Mouse (Mus musculus) spleen, embryonic (tissue): ENCODE measurements around the gene Dnajc6.

ENCODE experiments used
- CTCF ChIA-PET: fragments of 350-600 bp; sonication (Branson Sonifier 250); formaldehyde crosslinking; loops from one replicate; lab custom pipeline; 2022; lab: Charles Lee

The Dnajc6 gene

DNA sequence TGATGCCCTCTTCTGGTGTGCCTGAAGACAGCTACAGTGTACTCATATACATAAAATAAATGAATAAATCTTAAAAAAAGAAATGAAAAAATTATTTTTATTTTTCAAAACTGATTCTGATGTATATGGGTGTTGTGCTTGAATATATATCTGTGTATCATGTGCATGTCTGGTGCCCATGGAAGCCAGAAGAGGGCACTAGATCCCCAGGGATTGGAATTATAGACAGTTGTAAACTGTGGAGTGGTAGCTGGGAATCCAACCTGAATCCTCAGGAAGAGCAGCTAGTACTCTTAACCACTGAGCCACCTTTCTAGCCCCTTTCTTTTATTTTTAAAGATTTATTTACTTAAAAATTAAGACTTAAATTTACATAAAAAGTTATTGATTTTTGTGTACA lies 9.9 kb downstream of the Dnajc6 start:
- CTCF ChIA-PET: no interaction called here

DNA sequence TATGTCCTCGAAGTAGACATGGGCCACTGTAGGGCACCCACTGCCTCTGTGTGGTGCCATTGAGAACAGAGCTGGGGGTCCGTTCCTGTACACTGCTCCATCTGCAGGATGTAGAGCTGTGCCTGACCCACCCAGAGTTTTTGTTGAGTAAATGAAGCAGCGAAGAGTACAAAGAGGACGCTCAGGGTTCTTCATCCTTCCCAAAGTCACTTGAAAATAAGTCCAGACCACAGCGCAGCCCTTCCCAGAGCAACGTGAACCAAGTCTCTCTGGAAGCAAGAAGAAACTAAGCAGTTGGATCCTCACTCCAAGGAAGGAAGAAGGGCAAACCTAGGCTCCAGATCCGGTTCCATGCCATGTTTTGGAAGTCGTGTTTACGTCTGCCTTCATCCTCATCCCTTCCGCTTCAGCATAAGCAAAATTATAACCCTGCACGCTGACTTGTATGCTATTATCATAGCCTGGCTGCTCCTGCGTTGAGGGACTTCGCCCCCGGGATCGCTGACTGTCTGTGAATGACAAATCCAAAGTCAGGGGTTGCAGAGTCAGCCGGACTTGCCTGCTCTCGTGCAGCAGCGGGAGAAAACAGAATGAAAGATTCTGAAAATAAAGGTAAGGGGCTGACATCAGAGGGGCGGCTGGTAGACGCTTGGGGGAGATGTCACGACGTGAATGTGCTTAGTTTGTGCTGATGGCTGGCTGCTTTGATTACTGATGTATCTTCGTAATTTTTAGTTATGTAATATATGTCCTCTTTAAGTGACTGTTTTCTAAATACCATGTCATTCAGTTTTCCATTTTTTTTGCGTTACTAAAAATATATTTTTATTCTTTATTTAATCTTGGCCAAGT lies 11.3 kb downstream of the Dnajc6 start:
- CTCF ChIA-PET: no interaction called here

DNA sequence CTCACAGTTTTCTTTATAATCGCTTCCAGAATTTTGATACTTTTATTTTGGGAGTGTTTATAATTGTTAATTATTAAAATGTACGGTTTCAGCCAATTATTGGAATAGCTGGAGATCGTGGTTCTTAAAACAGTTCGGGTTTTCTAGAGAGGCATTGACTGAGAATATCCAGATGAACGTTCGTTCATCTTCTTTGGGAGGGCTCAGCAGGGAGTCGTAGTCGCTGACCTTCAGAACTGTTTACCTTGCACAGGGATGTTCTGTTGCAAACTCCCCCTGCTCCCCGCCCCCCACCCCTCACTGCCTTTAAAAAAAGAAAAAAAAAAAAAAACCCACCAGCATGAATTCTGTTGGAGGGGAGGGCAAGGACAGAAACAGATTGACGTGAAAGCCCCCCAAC lies 12.0 kb downstream of the Dnajc6 start:
- CTCF ChIA-PET: no interaction called here

DNA sequence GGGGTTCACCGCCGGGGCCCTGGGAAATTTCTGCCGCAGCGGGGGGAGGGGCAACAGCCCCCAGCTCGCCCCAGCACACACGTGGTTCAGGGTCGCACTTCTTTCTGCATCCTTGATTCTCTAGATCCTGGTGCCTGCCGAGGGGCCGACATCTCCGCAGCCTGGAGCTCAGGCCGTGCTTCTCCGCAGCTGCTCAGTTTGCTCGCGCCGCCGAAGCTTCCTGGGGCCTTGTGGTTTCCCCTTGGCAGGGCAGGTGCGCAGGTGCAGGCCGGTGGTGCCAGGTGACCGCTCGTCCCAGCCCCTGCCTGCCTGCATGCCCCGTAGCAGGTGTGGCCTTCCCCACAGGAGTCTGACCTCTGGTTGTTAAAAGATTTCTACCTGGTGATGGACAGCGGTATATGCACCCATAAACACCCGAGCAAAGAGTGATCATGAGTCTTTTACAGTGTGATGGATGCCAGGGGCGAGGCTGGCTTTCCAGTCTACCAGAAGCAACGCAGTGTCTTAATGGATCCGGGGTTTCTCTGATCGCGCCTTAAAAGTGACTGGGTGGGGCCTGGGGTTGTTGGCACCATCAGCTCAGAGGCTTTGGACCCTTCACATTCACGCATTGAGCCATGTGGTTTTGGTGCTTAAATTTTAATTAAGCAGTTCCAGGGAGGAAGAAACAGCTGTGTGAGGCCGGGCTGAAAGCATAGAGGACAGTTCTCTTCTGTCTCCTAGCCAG lies 12.6 kb downstream of the Dnajc6 start:
- CTCF ChIA-PET: no interaction called here

DNA sequence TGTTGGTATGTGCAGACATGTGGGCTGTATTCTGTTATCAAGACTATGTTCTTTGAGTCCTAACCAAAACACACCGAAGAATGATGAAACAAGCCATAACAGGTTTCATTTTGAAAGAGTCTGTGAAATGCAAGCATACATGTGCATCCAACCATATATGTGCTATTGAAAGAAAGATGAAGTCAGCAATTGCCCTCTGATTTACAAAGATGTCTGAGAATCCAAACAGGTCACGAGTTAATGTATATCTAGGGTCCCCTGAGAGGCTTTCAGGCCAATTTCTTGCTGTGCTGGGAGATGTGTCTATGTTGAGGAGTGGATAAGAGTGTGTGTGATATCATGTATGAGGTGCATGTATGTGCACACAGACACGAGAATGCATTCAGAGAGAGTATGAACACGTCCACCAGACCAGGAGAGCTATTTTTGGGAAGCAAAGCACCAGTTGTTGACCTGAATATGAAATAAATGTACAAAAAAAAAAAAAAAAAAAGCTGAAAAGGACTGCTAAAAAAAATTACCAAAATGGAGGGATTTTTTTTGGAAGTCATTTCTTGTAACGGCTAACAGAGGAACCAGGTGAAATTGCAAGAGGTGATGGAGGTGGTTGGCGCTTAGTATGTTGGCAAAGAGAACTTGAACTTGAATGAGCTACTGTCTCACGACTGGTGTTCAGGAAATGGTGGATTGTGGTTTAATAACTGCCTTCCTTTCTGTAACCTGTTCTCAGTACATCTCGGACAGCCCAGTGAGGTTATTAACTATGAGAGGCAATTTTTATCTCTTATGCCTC lies 13.9 kb downstream of the Dnajc6 start:
- CTCF ChIA-PET: interaction anchor here (0.7 kb wide), 1 partner anchor 73 kb away, joined by 8 read pairs; no protein-coding TSS in a partner anchor

DNA sequence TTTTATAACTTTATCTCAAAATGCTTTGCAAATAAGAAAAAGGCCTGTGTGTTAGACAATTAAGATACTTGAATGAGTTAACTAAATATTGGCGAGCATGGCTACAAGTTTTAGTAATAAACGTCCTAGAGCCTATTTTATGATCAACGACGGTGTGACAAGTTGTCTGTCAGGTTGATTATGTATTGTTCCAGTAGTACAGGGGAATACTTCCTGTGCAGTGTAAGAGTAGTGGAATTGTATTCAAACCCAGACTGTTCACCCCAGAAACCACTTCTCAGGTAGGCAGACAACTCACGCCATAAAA lies 14.4 kb downstream of the Dnajc6 start:
- CTCF ChIA-PET: interaction anchor here (0.7 kb wide), 1 partner anchor 73 kb away, joined by 8 read pairs; no protein-coding TSS in a partner anchor

DNA sequence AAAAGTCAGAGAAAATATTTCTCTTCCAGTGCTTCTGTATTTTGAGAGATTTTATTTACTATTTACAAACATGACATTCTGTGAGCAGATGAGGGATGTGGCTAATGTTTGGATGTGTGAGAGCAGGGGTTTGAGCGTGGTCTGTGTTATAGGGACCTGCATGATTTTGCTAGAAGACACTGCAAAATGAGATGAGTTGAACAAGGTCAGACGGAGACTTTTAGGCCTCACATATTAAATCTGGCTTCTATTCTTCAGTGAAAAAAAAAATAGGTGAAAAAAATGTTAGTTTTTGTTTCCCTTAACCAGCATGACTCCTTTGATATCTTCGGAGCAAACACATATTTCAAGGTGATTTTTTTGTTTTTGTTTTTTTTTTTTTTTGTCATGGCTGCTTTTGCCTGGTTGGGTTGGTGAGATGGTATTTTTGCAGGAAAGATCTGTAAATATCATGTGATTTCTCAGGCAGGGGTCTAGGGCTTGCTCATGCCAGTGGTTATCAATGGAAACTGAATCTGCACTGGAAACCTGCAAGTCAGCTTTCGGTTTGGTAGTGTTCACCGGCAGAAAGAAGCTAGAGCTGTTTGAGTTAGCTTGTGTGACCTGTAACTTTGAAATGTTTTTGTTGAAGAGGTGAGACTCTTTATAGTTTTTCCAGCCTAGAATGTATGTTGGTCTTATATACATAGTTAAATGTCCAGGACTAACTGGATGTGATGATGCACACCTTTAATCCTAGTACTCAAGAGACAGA lies 15.5 kb downstream of the Dnajc6 start:
- CTCF ChIA-PET: no interaction called here

DNA sequence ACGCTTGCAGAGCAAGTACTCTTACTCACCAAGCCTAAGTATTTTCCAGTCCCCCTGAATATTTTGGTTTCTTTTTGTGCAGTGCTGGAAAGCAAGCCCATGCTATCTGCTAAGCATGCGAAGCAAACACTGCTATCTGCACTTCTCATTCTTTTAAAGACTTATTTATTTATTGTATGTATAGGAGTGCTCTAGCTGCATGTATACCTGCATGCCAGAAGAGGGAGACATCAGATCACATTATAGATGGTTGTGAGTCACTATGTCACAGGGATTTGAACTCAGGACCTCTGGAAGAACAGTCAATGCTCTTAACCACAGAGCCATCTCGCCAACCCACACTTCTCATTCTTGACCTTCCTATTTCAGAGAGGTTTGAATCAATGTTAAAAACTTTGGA lies 16.8 kb downstream of the Dnajc6 start:
- CTCF ChIA-PET: no interaction called here

DNA sequence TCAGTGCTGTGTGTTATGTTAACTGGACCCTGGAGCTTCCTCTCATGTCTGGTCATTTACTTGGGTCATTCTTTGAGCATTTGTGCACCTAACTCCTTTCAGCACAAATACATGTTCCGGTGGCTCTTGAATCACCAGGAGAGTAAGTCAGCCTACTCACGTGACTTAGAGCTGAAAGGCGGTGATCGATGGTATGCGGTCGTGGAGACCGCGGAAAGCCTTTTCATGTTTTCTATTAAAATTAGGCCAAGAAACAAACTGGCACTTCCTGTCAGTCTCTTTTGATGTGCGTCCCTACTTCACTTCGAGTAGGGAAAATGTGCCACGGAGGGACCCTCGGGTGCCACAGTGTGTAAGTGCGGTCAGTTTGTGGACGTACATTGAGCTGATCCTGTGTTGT lies 19.4 kb downstream of the Dnajc6 start:
- CTCF ChIA-PET: no interaction called here

DNA sequence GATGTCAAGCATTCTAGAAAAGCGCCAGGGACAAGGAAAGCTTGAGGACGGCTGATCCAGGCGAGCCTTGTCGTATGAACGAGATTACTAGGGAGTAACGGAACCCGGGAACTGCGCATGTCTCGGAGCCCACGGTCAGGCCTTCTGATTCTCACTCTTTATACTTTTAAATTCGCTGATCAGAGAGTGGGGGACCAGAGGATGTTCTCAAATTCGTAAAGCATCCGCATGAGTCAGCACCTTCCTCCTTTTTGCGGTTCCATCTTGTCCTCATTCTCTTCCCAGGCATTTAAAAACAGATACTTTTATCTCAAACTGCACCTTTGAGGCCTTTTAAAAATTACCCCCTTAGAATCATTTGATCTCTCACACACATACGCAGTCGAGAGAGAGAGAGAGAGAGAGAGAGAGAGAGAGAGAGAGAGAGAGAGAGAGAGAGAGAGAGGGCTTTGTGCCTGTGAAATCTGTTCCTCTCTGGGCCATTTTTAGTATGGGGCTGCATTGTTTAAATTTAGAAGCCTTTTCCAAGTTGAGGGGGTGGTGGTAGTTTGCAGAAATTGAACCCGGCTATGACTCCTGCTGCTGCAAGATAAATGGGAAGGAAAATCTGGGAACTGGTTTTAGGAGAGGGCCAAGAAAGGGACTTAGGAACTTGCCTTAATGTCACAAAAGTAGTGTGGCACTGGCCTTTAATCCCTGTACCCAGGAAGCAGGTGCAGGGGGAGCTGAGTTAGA lies 20.2 kb downstream of the Dnajc6 start:
- CTCF ChIA-PET: no interaction called here

DNA sequence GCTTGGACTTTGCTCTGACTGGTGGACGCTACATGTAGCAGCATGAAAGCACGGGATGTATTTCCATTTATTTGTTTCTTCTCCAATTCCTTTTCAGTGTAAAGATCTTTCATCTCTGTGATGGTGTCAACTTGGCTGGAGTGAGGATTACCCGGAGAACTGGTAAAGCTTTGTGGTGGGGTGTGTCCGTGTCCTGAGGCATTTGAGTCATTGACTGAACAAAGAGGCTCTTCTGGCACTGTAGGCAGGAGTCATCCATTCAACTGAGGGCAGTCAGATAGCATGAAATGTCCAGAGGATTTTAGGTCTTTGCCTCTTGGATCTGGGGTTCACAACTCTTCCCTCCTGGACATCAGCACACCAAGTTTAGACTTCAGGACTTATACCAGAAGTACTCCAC lies 35.5 kb downstream of the Dnajc6 start:
- CTCF ChIA-PET: no interaction called here

DNA sequence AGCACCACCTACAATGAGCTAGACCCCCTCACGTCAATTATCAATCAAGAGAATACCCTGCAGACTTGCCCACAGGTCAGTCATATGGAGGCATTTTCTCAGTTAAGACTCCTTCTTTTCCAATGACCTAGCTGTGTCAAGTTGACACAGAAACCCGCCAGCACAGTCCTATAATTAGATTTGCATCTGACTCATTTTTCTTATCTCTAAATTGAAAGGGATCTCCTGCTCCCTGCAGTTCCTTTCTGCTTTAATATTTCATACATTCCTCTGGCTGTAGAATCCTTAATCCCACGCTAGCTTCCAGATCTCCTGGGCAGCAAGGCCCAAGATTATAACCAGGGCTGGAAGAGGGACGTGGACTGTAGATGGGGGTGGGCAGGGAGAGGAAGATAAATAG lies 44.1 kb downstream of the Dnajc6 start:
- CTCF ChIA-PET: no interaction called here

DNA sequence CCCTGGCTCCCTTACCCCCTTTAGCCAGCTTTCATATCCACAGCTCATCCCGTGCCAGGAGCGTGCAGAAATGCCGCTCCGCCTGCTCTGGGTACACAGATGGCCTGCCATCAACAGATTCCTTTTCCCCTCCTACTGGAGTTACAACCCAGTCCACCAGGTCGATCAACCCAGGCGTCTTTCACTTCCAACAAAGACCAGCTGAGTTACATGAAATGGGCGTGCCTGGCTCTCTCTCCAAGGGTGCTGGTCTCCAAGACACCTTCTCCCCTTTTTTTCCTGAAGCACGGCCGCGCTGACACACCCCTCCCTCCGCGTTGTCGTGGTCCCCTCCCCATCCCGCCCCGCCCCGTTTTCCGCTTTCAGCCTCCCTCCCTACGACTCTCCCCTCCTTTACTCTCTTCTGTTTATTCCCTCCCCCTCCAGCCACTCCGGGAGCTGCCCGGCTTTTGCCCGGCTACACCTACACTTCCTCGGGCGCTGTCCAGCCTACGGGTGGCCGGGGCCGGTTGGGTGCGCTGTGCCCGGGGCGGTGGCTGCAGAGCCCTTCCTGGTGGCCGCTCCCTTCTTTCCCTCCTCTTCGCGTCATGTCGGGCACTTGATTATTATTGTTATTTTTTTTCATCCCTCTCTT lies 53.6 kb downstream of the Dnajc6 start:
- CTCF ChIA-PET: no interaction called here

DNA sequence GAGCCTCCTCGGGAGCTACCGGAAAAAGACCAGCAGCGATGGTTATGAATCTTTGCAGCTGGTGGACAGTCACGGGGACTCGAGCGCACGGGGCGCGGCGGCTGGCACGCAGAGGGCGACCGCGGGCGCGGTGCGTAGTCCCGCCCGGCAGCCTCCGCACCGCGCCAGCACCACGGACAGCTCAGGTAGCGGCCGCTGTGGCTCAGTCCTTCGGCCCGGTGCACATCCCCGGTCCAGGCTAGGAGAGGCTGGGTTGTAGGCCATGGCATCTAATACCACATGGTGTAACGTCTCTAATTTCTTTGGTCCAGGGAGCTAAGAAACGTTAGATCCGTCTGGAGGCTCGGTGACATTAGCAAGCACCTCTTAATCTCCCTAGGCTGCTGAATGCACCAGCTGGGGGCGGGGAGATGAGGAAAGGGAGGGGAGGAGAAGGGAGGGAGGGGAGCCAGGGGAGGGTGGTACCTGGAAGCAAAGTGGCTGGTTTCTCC lies 54.3 kb downstream of the Dnajc6 start:
- CTCF ChIA-PET: no interaction called here

DNA sequence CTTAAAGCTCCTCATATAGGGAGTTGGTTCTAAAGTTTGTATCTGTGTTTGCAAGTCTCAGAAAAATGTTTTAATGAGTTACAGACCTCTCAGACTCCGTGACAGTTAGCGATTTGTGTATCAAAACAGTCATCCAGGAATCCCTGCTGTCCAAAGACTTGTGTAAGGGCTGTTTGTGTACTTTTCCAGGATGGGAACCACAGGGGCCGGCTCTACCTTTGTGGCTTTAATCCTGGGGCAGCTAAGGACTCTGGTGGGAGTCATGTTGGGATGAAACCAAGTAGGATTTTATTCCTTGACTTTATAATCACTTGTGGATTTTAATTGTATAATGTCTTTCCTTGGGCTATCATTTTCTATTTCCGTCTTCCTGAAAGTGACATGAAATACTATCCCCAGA lies 55.0 kb downstream of the Dnajc6 start:
- CTCF ChIA-PET: no interaction called here

DNA sequence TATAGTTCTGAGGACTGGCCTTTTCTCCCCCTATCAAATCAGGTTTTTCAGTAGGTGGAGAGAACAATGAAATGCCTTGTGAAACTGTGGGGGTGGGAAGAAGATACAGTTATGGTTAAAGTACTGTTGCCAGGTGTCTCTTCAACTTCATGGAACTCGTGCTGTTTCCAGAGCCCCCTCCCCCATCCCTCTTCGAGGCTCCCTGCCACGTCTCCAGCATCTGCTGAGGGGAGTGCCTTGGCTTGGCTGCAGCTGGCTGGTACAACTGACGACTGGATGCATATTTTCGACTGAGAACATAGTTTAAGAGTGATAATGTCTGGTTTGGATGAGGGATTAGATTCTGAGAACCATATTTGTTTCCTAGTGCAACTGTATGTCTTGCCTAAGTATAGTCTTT lies 55.9 kb downstream of the Dnajc6 start:
- CTCF ChIA-PET: no interaction called here

DNA sequence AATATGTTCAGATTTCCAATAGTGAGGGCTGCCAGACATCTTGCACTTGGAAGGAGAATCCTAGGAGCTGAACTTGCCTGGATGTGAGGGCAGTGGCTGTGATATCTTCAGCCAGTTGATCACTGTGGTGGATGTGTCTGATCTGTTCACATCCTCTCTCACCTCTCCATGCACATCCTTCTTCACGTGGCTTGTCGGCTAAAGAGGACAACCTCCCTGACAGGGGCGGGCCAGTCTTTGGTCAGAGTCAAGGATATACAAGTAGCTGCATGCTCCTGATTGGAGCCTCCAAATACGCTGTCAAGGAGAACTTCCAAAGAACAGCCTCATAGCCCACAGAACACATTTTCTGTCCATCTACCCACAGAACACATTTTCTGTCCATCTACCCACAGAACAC lies 58.6 kb downstream of the Dnajc6 start:
- CTCF ChIA-PET: no interaction called here

DNA sequence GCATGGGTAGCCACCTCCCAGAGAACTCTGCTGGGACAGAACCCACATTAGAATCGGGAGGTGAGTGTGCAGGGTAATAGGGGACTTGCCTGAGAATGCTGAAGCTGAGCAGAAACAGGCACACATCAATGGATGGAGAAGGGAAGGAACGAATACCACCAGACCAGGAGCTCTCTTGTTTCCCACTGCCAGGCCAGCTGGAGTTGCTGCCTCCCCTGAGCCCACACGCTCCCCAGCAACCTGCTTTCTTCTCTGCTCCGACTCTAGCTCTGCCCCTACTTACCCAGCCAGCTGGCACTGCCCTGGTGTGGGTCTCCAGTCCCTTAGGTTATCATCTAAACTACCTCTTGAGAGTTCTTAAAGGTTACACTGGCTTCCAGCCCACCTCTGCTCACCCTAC lies 63.7 kb downstream of the Dnajc6 start:
- CTCF ChIA-PET: no interaction called here

DNA sequence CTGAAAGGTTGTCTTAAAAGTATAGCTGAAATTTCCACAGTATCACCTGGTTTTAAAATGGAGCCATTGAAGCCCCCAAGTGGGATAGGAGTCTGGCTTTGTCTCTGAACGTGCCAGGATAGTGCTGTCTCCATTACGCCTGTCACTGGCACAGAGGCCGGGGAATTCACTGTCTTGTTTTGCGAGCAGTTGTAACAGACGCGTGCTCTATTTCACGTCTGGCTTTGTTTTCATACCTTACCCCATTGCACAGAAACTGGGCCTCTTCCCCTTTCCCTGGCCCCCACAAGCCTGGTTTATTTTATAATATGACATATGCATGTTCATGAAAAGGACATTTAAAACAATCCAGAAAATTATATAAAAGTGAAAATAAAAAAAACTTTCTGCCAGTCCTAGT lies 66.4 kb downstream of the Dnajc6 start:
- CTCF ChIA-PET: no interaction called here

DNA sequence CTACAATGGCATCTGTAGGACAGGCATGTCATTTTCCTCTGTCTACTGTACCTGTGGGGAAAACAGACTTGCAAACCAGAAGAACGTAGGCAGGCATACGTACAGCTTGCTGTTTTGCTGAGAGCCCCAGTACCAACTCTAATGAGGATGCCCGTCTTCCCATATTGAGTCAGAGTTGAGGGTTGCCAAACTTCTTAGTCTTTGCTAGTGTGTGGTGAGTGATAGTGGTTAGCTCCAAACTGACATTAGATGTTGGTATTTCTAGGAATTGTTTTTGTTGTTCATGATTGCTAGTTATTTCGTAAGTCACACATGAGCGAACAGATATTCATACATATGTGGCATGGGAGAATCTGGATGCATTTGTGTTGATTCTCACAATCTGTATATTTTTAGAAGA lies 67.2 kb downstream of the Dnajc6 start:
- CTCF ChIA-PET: no interaction called here
